Mouse (Mus musculus): Measurements from ENCODE around the gene Arfip1.

- TF ChIP-seq POLR2A (IDR thresholded peaks at IDR 0.05; ENCODE audit: insufficient read depth, low read depth, low read length) (no peak), CTCF (IDR thresholded peaks at IDR 0.05; ENCODE audit: insufficient read depth, low read depth, low read length) (no peak)
Observed at GRCm38 (mm10) chr3:84547177-84547576, 35.2 kb downstream of the Arfip1 start.
